Mouse (Mus musculus) hindbrain, embryonic 11.5 days (tissue): Measurements from ENCODE around the gene Irs2. TPM values are rescaled to one million over a fixed set of nuclear protein-coding genes. Genes with fewer than 3 reads are reported as not detected.

Source experiments
- ATAC-seq: fragments of 200-750 bp; cut with Nextera tagmentation; 2 replicates; pipeline ENCODE4 v1.8.0; 2017; ENCODE audit warnings: mild to moderate bottlenecking, moderate TSS enrichment, moderate library complexity; ENCODE audit not compliant: low FRiP score
- DNase-seq: peaks from one replicate; pipeline ENCODE4 v3.0.0-alpha.2; 2015; ENCODE audit warnings: low spot score
- H3K27ac ChIP-seq: fragments of 300-500 bp; sonication (generic); 2 replicates; pipeline ENCODE4 v1.5.1; 2014; ENCODE audit warnings: mild to moderate bottlenecking, low read depth, low read length
- H3K27me3 ChIP-seq: fragments of 300-500 bp; sonication (generic); 2 replicates; pipeline ENCODE4 v1.6.1; 2014; ENCODE audit warnings: mild to moderate bottlenecking, low read length, moderate library complexity, mixed read lengths; ENCODE audit not compliant: control insufficient read depth, insufficient read depth
- H3K36me3 ChIP-seq: fragments of 300-500 bp; sonication (generic); 2 replicates; pipeline ENCODE4 v1.6.1; 2014; ENCODE audit warnings: mild to moderate bottlenecking, low read length, moderate library complexity, mixed read lengths; ENCODE audit not compliant: control insufficient read depth, insufficient read depth
- H3K4me1 ChIP-seq: fragments of 300-500 bp; sonication (generic); replicated peaks from 2 replicates; pipeline ENCODE4 v1.6.1; 2014; ENCODE audit warnings: low read length, mixed read lengths; ENCODE audit not compliant: control insufficient read depth, insufficient read depth
- H3K4me2 ChIP-seq: fragments of 300-500 bp; sonication (generic); replicated peaks from 2 replicates; pipeline ENCODE4 v1.6.1; 2014; ENCODE audit warnings: mild to moderate bottlenecking, low read depth, low read length
- H3K4me3 ChIP-seq: fragments of 300-500 bp; sonication (generic); 2 replicates; pipeline ENCODE4 v1.5.1; 2014; ENCODE audit warnings: low read depth, low read length
- H3K9ac ChIP-seq: fragments of 300-500 bp; sonication (generic); 2 replicates; pipeline ENCODE4 v1.6.1; 2014; ENCODE audit warnings: low read depth, low read length
- H3K9me3 ChIP-seq: fragments of 300-500 bp; sonication (generic); 2 replicates; pipeline ENCODE4 v1.6.1; 2016; ENCODE audit warnings: low read length; ENCODE audit not compliant: control insufficient read depth
- WGBS: fragments of 180-500 bp; shearing (Covaris S2); extraction: QIAGEN DNeasy Blood & Tissue Kit; methylation state at CpG from one replicate; pipeline ENCODE4 v1.1.7; 2014; 5-methylcytosine and 5-hydroxymethylcytosine counted together
- polyA plus RNA-seq: library from polyadenylated mRNA; unstranded; fragments of >200 nt; fragmentation: Nextera tagmentation; extraction: Ambion mirVana; gene quantifications from 2 replicates; pipeline ENCODE4 v1.2.1, GENCODE M21; 2014

The Irs2 gene
- polyA plus RNA-seq, 1 experiment from 2014 or later: 5.6 TPM

- Histone ChIP-seq H3K4me3 (no peak overlapping the region), H3K4me1 (peaks cover 5% of the 10 kb centered on the region; the same call in 1 of the 2 replicates), H3K9me3 (no peaks in the 10 kb centered on the region), H3K4me2 (no peak overlapping the region), H3K27me3 (0 out of 2 replicates have a peak, but pooled peaks cover 5% of the 10 kb centered on the region), H3K36me3 (no peaks in the 10 kb centered on the region), H3K27ac (no peak overlapping the region), H3K9ac (no peak overlapping the region)
- DNase-seq (no peak), ATAC-seq (no peak)
- 80% methylated on average over 9 of the region's 9 CpGs for WGBS
Measured at GRCm38 (mm10) chr8:10943314-10944060, 64.8 kb downstream of the Irs2 start.

GRCm38 (mm10) chr8:10939883-10940282 lies 68.4 kb downstream of the Irs2 start:
- no peak overlapping the region for H3K4me3 ChIP-seq
- no peak overlapping the region for H3K4me2 ChIP-seq
- DNase-seq: no peak
- peaks cover 2% of the 10 kb centered on the region; the same call in 1 of the 2 replicates for H3K27me3 ChIP-seq
- H3K27ac ChIP-seq: no peak overlapping the region
- H3K36me3 ChIP-seq: no peaks in the 10 kb centered on the region
- no peak for ATAC-seq
- no peaks in the 10 kb centered on the region for H3K9me3 ChIP-seq
- no peak overlapping the region for H3K9ac ChIP-seq
- 23% methylated on average over 6 of the region's 6 CpGs for WGBS
- no peaks in the 10 kb centered on the region for H3K4me1 ChIP-seq

DNA sequence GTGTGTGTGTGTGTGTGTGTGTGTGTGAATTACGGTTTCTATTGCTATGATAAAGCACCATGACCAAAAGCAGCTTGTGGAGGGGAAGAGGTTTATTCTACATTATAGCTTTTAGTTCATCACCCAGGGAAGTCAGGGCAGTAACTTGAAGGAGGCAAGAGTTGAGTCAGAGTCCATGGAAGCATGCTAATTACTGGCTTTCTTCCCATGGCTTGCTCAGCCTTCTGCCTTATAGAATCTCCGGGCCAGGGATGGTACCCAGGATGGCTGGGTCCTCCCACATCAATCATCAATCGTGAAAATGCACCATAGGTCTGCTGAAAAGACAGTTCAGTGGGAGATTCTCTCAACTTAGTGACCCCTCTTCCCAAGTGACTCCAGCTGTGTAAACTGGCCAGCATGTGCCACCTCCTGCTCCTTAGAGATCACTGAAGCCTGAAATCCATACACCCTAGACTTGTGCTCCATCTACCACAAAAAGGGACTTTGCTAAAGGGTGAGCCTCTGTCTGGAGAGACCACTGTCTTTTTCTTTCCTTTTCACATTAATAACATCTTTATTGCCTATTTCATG lies 69.0 kb downstream of the Irs2 start:
- Histone ChIP-seq H3K36me3 (no peaks in the 10 kb centered on the region), H3K4me2 (no peak overlapping the region), H3K4me1 (no peaks in the 10 kb centered on the region), H3K9me3 (no peaks in the 10 kb centered on the region), H3K27me3 (peaks cover 2% of the 10 kb centered on the region; the same call in 1 of the 2 replicates), H3K27ac (no peak overlapping the region), H3K4me3 (no peak overlapping the region), H3K9ac (no peak overlapping the region)
- WGBS: 40% methylated on average over 3 of the region's 3 CpGs
- ATAC-seq (no peak), DNase-seq (no peak)

DNA sequence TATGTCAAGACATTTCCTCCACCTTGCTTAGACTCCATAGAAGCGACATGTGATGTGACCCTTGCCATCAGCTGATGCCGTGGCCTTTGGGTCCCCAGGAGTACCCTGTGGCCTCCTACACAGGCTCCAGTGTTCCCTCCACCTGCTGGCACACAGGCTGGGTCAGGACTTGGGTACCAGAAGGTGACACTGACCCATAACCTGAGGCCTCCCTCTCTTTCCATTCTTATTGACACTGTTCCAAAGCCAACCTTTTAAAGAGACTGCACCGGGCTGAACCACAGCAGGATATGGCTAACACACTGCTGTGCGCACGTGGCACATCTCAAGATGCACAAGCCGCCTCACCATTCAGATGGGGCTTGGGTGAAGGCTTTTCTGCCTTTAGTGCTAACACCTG lies 70.0 kb downstream of the Irs2 start:
- 81% methylated on average over 6 of the region's 6 CpGs for WGBS
- ATAC-seq (no peak), DNase-seq (no peak)
- H3K4me2 ChIP-seq: no peak overlapping the region
- H3K9ac ChIP-seq: no peak overlapping the region
- no peak overlapping the region for H3K4me3 ChIP-seq
- H3K36me3 ChIP-seq: no peaks in the 10 kb centered on the region
- peaks cover 2% of the 10 kb centered on the region; the same call in 1 of the 2 replicates for H3K27me3 ChIP-seq
- no peaks in the 10 kb centered on the region for H3K4me1 ChIP-seq
- no peaks in the 10 kb centered on the region for H3K9me3 ChIP-seq
- no peak overlapping the region for H3K27ac ChIP-seq

DNA sequence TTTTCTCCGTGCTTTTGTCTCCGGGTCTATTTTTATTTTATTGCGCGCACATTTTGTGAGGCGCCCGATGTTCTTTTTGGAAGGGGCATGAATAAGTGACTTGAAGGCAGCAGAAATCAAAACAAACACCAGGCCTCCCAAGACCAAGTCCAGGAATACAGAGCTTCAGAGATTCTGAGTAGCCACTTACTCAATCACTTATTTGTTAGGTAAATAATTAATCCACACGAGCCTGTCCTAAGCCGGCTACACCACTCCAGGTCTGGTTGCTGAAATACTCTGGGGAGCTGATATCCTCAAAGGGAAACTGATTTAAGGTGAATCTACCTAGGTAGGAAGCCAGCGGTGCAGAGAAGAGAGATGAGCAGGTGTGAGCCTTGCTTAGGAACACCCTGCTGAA lies 71.6 kb downstream of the Irs2 start:
- H3K4me1 ChIP-seq: no peaks in the 10 kb centered on the region
- H3K9ac ChIP-seq: no peak overlapping the region
- DNase-seq: no peak
- H3K36me3 ChIP-seq: no peaks in the 10 kb centered on the region
- WGBS: 81% methylated on average over 9 of the region's 9 CpGs
- no peak overlapping the region for H3K4me3 ChIP-seq
- H3K27me3 ChIP-seq: peaks cover 2% of the 10 kb centered on the region; the same call in 1 of the 2 replicates
- ATAC-seq: no peak
- no peak overlapping the region for H3K4me2 ChIP-seq
- H3K9me3 ChIP-seq: no peaks in the 10 kb centered on the region
- H3K27ac ChIP-seq: no peak overlapping the region

DNA sequence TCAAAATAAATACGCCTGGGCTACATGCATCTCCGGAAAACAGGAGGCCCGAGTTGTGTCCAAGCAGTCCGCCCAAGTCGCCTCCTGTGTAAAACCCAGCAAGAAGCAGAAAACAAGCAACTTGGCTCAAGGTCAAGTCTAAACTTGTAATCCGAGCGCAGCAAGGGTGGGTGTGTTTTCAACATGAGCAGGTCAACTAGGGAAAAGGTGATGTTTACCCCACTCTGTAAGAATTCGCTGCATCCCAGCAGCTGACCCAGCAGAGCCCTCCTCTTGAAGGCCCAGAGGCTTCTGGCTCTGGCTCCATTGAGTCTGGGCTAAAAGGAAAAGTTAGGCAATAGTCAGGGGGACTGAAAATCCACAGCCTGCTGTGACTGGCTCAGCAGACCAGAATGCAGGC lies 73.0 kb downstream of the Irs2 start:
- Histone ChIP-seq H3K9ac (no peak overlapping the region), H3K9me3 (no peaks in the 10 kb centered on the region), H3K36me3 (no peaks in the 10 kb centered on the region), H3K27me3 (no peaks in the 10 kb centered on the region; the same call in 1 of the 2 replicates), H3K27ac (no peak overlapping the region), H3K4me2 (no peak overlapping the region), H3K4me1 (no peaks in the 10 kb centered on the region), H3K4me3 (no peak overlapping the region)
- no peak for DNase-seq
- ATAC-seq: no peak
- whole genome bisulfite sequencing: 91% methylated on average over 8 of the region's 8 CpGs
